Mouse (Mus musculus) thymus, postnatal 14 days (tissue): ENCODE results near the gene Hist1h2bh.

ENCODE experiments used
- DNase-seq: peaks from one replicate; pipeline ENCODE4 v3.0.0; 2021

Hist1h2bh gene

DNA sequence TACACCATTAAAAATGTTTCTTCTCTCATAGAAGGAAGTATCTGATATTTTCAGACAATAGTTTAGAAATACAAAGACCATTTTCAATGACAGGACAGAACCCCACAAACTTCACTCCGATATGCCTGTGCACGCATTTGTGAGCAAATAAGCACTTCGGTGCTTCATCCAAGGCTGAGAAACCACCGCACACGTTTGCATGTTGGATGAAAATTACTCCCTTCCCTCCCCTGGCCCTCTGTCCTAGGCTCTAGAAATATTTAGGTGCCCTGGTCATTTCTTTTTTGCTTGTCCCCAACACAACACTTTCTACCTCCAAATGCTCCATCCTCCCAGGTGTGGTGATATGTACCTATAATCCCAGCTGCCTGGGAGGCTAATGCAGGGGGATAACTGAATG lies 41.7 kb downstream of the Hist1h2bh start:
- no peak for DNase-seq

DNA sequence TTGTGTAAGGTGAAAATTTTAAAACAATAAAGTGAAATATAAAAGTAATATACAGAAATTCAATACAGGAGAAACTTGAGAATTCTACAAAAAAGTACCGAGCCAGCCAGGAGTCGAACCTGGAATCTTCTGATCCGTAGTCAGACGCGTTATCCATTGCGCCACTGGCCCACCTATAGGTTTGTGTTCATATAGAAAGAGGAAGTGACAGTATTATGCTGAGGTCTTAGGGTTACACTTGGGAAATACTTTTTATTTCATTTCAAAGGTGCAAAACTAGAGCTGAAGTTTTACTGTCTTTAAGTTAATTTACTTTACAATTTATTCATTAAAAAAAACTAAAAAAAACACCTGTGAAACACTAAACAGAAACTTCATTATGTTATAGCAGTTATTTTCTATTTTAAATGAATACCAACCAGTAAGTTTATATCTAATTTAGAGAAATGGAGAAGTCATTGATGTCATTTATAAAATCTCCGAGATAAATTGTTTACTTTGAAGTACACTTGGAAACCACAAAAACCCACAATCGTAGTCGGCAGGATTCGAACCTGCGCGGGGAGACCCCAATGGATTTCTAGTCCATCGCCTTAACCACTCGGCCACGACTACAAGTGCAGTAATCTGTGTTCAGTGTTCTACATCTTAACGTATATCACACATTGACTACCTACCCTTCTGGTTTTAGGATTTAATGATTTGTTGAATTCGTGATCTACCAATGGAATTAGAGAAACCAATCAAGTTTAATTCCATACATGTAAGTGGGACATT lies 42.6 kb downstream of the Hist1h2bh start:
- peak; percentile 84 for DNase-seq

DNA sequence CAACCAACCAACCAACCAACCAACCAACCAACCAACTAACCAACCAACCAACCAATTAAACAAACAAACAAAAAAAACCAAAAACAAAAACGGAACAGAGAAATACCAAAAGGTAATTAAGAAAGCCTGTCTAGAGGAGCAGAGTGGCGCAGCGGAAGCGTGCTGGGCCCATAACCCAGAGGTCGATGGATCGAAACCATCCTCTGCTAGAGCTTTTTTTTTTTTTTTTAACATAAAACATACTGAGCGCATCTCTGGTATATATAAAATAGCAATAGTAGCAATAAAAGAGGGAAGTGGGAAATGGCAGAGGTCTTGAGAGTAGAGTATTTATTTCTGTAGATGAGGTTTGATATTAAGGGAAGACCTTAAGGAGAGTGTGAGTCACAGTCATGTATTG lies 43.2 kb downstream of the Hist1h2bh start:
- DNase-seq = no peak

DNA sequence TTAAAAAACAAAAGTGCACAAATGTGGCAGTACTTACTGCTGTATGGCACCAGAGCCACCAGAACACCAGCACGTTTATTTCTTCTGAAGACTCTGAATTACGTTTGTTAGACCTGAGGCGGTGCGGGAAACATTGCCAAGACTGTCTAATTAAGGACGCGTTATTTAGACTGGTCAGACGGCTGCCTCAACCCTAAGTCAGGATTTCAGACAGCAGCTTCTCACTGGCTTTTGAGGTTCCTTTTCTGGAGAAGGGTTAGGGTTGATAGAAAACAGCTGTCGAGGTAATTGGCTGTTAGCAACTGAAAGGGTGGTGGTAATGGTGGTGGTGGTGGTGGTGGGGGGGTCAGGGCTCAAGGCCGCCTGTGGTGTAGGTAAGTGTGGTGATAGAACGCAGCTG lies 44.5 kb downstream of the Hist1h2bh start:
- no peak for DNase-seq

DNA sequence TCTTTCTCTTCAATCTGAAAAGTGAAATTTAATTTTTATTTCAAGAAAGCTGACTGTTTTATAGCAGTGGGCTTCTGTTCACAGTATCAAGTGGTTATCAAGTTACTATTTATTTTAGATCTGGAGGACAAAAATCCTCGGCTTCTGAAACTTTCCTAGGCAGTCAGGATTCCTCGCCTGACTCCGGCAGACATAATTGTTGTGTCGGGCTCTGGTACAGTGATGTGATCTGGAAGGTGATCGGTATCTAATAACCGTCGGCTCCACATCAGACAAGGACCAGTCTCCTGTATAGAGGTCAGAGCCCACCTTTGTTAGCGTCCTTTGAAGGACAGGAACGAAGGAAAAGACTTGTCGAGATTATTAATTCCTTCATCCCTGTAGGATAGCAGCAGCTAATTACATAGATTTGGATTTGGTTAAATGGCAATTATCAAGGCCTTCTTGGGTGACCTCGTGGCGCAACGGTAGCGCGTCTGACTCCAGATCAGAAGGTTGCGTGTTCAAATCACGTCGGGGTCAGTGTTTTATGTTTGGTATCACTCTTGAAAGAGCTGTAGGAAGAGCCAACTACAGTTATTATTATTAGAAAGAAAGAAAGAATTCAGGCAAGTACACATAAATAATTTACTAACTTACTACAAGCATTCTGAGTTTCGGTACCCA lies 45.4 kb downstream of the Hist1h2bh start:
- no peak for DNase-seq

DNA sequence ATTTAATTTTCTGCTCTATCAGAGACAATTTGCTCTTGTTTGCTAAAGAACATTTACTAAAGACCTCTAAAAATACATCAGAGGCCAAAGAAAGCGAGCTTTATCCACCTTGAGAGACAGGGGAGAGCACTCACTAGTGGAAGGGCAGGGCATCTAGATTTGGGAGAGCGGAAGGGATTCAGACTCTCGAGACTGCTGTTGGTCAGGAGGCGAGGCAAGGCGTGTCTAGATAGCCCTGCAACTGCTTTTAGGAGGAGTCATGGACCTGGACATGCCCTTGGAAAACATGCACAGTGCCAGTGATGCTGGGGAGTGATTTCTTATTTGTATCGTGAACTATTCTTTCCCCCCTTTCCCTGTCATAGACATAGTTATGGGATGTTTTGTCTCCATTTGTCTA lies 47.7 kb downstream of the Hist1h2bh start:
- no peak for DNase-seq

DNA sequence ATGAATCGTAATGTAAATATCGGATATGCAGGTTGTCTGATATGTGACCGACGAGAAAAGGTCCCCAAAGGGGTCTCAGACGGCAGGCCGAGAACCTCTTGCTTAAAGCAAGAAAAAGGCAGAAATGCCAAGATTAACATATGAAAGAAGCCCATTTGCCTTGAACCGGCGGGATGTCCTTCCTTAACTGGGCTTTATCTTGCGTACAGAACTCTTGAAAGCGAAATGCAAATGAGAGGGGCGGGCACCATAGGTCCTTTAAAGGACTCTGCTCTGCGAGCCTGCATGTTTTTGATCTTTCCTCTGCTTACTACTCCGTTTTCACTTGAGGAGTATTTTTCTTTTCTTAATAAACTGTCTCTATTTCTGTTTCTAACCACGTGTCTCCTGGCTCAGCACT lies 51.2 kb downstream of the Hist1h2bh start:
- no peak for DNase-seq
